Mouse (Mus musculus): Measurements from ENCODE around the gene Zscan26. TPM values are rescaled to one million over a fixed set of nuclear protein-coding genes. Genes with fewer than 3 reads are reported as not detected.
A peak's percentile ranks its signal among the peaks of the same experiment; 100 is the strongest.

The Zscan26 gene
- total and polyA plus RNA-seq, 2 experiments from 2014 or later = 17.5 to 19.5 TPM

- H3K4me3 ChIP-seq (ENCODE audit: low read depth, low read length) = peak overlapping the region; percentile 62
- 18% methylated on average over 10 of the region's 10 CpGs for WGBS
These were observed 12.3 kb downstream of the Zscan26 start for GRCm38 (mm10) chr13:21441207-21441572.

GRCm38 (mm10) chr13:21440503-21441206 is 12.9 kb downstream of the Zscan26 start, which contains the start of gene Pgbd1:
Pgbd1 (minus strand) TSS chr13:21441058.
- WGBS = under 1% methylated on average over 32 of the region's 32 CpGs
- Histone ChIP-seq H3K9ac (replicated peaks; ENCODE audit: low read depth, low read length) (peak within 1 kb of the TSS; percentile 54), H3K36me3 (replicated peaks; ENCODE audit: control insufficient read depth, insufficient read depth, low read length) (peaks cover 26% of the 10 kb centered on the region), H3K9me3 (replicated peaks; ENCODE audit: control insufficient read depth, low read length) (no peaks in the 10 kb centered on the region), H3K4me3 (ENCODE audit: low read depth, low read length) (peak within 1 kb of the TSS; percentile 62), H3K4me2 (ENCODE audit: low read depth, low read length) (peak within 1 kb of the TSS; percentile 78), H3K27ac (ENCODE audit: low read depth) (peak within 1 kb of the TSS; percentile 75), H3K4me1 (ENCODE audit: control insufficient read depth, insufficient read depth) (no peaks in the 10 kb centered on the region), H3K27me3 (ENCODE audit: control insufficient read depth, insufficient read depth, low read length) (no peaks in the 10 kb centered on the region)
- TF ChIP-seq CTCF (IDR thresholded peaks at IDR 0.05; ENCODE audit: low read depth) (peak; percentile 49), EP300 (IDR thresholded peaks at IDR 0.05; ENCODE audit: low read depth) (no peak)
- peak; percentile 89 for ATAC-seq (ENCODE audit: insufficient read depth, low read depth)
- peak; percentile 74 for DNase-seq (ENCODE audit: low spot score)

More at GRCm38 (mm10) chr13:21441207-21441572, 12.3 kb downstream of the Zscan26 start:
- H3K27me3 ChIP-seq (ENCODE audit: control insufficient read depth, insufficient read depth, low read length) = no peaks in the 10 kb centered on the region
- no peaks in the 10 kb centered on the region for H3K9me3 ChIP-seq (replicated peaks; ENCODE audit: control insufficient read depth, low read length)
- peak overlapping the region; percentile 75 for H3K27ac ChIP-seq (ENCODE audit: low read depth)
- H3K9ac ChIP-seq (replicated peaks; ENCODE audit: low read depth, low read length) = peak overlapping the region; percentile 54; the same call in 1 of the 2 replicates
- ATAC-seq (ENCODE audit: insufficient read depth, low read depth) (no peak), DNase-seq (ENCODE audit: low spot score) (no peak)
- TF ChIP-seq CTCF (IDR thresholded peaks at IDR 0.05; ENCODE audit: low read depth) (no peak), EP300 (IDR thresholded peaks at IDR 0.05; ENCODE audit: low read depth) (no peak)
- H3K4me2 ChIP-seq (ENCODE audit: low read depth, low read length) = peak overlapping the region; percentile 78
- H3K36me3 ChIP-seq (replicated peaks; ENCODE audit: control insufficient read depth, insufficient read depth, low read length) = peaks cover 32% of the 10 kb centered on the region
- H3K4me1 ChIP-seq (ENCODE audit: control insufficient read depth, insufficient read depth) = no peaks in the 10 kb centered on the region

- Histone ChIP-seq H3K27ac (ENCODE audit: low read depth) (no peak overlapping the region), H3K4me2 (ENCODE audit: low read depth, low read length) (no peak overlapping the region), H3K9me3 (replicated peaks; ENCODE audit: control insufficient read depth, low read length) (no peaks in the 10 kb centered on the region), H3K36me3 (replicated peaks; ENCODE audit: control insufficient read depth, insufficient read depth, low read length) (no peaks in the 10 kb centered on the region), H3K4me3 (ENCODE audit: low read depth, low read length) (no peak overlapping the region), H3K27me3 (ENCODE audit: control insufficient read depth, insufficient read depth, low read length) (no peaks in the 10 kb centered on the region), H3K4me1 (ENCODE audit: control insufficient read depth, insufficient read depth) (0 out of 2 replicates have a peak, but pooled peaks cover 3% of the 10 kb centered on the region), H3K9ac (replicated peaks; ENCODE audit: low read depth, low read length) (no peak overlapping the region)
- ATAC-seq (ENCODE audit: insufficient read depth, low read depth) = peak; percentile 44; the same call in 1 of the 2 replicates
- 59% methylated on average over 4 of the region's 4 CpGs for WGBS
- DNase-seq (ENCODE audit: low spot score) = no peak
- TF ChIP-seq EP300 (IDR thresholded peaks at IDR 0.05; ENCODE audit: low read depth) (no peak), CTCF (IDR thresholded peaks at IDR 0.05; ENCODE audit: low read depth) (no peak)
These were observed 18.1 kb downstream of the Zscan26 start for GRCm38 (mm10) chr13:21435476-21435875.

GRCm38 (mm10) chr13:21427631-21428030 is 25.9 kb downstream of the Zscan26 start:
- no peak for DNase-seq (ENCODE audit: low spot score)
- no peak overlapping the region for H3K9ac ChIP-seq (replicated peaks; ENCODE audit: low read depth, low read length)
- H3K4me2 ChIP-seq (ENCODE audit: low read depth, low read length) = no peak overlapping the region
- no peak for TF ChIP-seq CTCF (IDR thresholded peaks at IDR 0.05; ENCODE audit: low read depth)
- TF ChIP-seq EP300 (IDR thresholded peaks at IDR 0.05; ENCODE audit: low read depth) = no peak
- H3K9me3 ChIP-seq (replicated peaks; ENCODE audit: control insufficient read depth, low read length) = no peaks in the 10 kb centered on the region
- H3K27me3 ChIP-seq (ENCODE audit: control insufficient read depth, insufficient read depth, low read length) = no peaks in the 10 kb centered on the region
- no peak overlapping the region for H3K4me3 ChIP-seq (ENCODE audit: low read depth, low read length)
- H3K36me3 ChIP-seq (replicated peaks; ENCODE audit: control insufficient read depth, insufficient read depth, low read length) = no peaks in the 10 kb centered on the region
- no peaks in the 10 kb centered on the region for H3K4me1 ChIP-seq (ENCODE audit: control insufficient read depth, insufficient read depth)
- no peak overlapping the region for H3K27ac ChIP-seq (ENCODE audit: low read depth)
- 91% methylated on average over 1 of the region's 1 CpGs for WGBS
- ATAC-seq (ENCODE audit: insufficient read depth, low read depth) = no peak

- H3K9me3 ChIP-seq (replicated peaks; ENCODE audit: control insufficient read depth, low read length) = no peaks in the 10 kb centered on the region
- H3K4me2 ChIP-seq (ENCODE audit: low read depth, low read length) = no peak overlapping the region
- DNase-seq (ENCODE audit: low spot score) = no peak
- no peaks in the 10 kb centered on the region for H3K27me3 ChIP-seq (ENCODE audit: control insufficient read depth, insufficient read depth, low read length)
- no peak for ATAC-seq (ENCODE audit: insufficient read depth, low read depth)
- no peak overlapping the region for H3K4me3 ChIP-seq (ENCODE audit: low read depth, low read length)
- no peaks in the 10 kb centered on the region for H3K36me3 ChIP-seq (replicated peaks; ENCODE audit: control insufficient read depth, insufficient read depth, low read length)
- WGBS = 51% methylated on average over 5 of the region's 5 CpGs
- TF ChIP-seq CTCF (IDR thresholded peaks at IDR 0.05; ENCODE audit: low read depth) = no peak
- no peak for TF ChIP-seq EP300 (IDR thresholded peaks at IDR 0.05; ENCODE audit: low read depth)
- no peak overlapping the region for H3K27ac ChIP-seq (ENCODE audit: low read depth)
- no peak overlapping the region for H3K9ac ChIP-seq (replicated peaks; ENCODE audit: low read depth, low read length)
- no peaks in the 10 kb centered on the region for H3K4me1 ChIP-seq (ENCODE audit: control insufficient read depth, insufficient read depth)
These were observed 30.2 kb downstream of the Zscan26 start for GRCm38 (mm10) chr13:21423301-21423700.
